Mouse (Mus musculus): ENCODE data around the gene Grik4. TPM values are rescaled to one million over a fixed set of nuclear protein-coding genes. Genes with fewer than 3 reads are reported as not detected.

Gene Grik4
- total RNA-seq, 1 experiment, result 0.22 TPM

- Histone ChIP-seq H3K36me3 (ENCODE audit: control insufficient read depth, insufficient read depth, low read length, poor library complexity, severe bottlenecking) (no peaks in the 10 kb centered on the region), H3K4me3 (ENCODE audit: insufficient read depth in 1 of 2, low read depth in 1 of 2, low read length in 2 of 2, poor library complexity in 1 of 2, severe bottlenecking in 1 of 2) (no peak overlapping the region), H3K4me1 (ENCODE audit: control insufficient read depth in 2 of 2, insufficient read depth in 2 of 2, low read length in 2 of 2, poor library complexity in 1 of 2) (no peaks in the 10 kb centered on the region), H3K27ac (ENCODE audit: insufficient read depth, low read depth, low read length, poor library complexity, severe bottlenecking) (no peak overlapping the region), H3K9ac (ENCODE audit: insufficient read depth, low read depth, low read length, poor library complexity, severe bottlenecking) (no peak overlapping the region), H3K9me3 (ENCODE audit: control insufficient read depth, insufficient read depth, low read depth, low read length) (no peaks in the 10 kb centered on the region)
- no peak for TF ChIP-seq HCFC1 (IDR thresholded peaks at IDR 0.05; ENCODE audit: borderline replicate concordance, insufficient read depth, low read length)
- no peak for TF ChIP-seq CHD2 (IDR thresholded peaks at IDR 0.05; ENCODE audit: low read depth, low read length)
- TF ChIP-seq MAFK (IDR thresholded peaks at IDR 0.05; ENCODE audit: insufficient read depth, low read depth, low read length), result no peak
- TF ChIP-seq ZNF384 (IDR thresholded peaks at IDR 0.05; ENCODE audit: low read depth, low read length), result no peak
- TF ChIP-seq ZC3H11A (IDR thresholded peaks at IDR 0.05; ENCODE audit: borderline replicate concordance, low read depth, low read length), result no peak
- no peak for DNase-seq (ENCODE audit: low read depth, low spot score)
- in situ Hi-C loops (cut with MboI; ENCODE audit: low sequenced_read_pairs in 2 of 2, unreplicated experiment in 2 of 2), result no loop called here
Observed at GRCm38 (mm10) chr9:42921830-42922229, 22.5 kb downstream of the Grik4 start.

DNA sequence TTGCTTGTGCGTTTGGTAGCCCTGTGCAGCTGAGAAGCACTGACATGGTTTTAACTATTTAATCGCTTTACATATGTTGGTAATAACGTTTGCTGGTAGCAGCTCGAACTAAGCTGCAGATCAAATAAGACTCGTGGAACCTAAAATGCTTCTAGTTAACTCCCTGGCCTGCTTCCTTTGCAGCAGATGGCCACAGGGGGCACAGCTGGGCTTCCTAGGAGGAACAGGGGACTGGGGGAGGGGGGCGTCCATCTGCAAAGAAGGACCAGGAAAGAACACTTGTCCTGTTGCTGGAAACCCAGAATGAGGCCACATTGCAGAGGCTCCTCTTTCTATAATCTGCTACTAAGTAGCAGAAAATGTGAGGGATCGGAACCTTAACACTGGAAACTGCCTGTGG lies 24.1 kb downstream of the Grik4 start:
- TF ChIP-seq MAFK (IDR thresholded peaks at IDR 0.05; ENCODE audit: insufficient read depth, low read depth, low read length) (no peak), CHD2 (IDR thresholded peaks at IDR 0.05; ENCODE audit: low read depth, low read length) (no peak), ZNF384 (IDR thresholded peaks at IDR 0.05; ENCODE audit: low read depth, low read length) (no peak), ZC3H11A (IDR thresholded peaks at IDR 0.05; ENCODE audit: borderline replicate concordance, low read depth, low read length) (no peak), HCFC1 (IDR thresholded peaks at IDR 0.05; ENCODE audit: borderline replicate concordance, insufficient read depth, low read length) (no peak)
- Histone ChIP-seq H3K9me3 (ENCODE audit: control insufficient read depth, insufficient read depth, low read depth, low read length) (no peaks in the 10 kb centered on the region), H3K4me3 (ENCODE audit: insufficient read depth in 1 of 2, low read depth in 1 of 2, low read length in 2 of 2, poor library complexity in 1 of 2, severe bottlenecking in 1 of 2) (no peak overlapping the region), H3K27ac (ENCODE audit: insufficient read depth, low read depth, low read length, poor library complexity, severe bottlenecking) (no peak overlapping the region), H3K9ac (ENCODE audit: insufficient read depth, low read depth, low read length, poor library complexity, severe bottlenecking) (no peak overlapping the region), H3K4me1 (ENCODE audit: control insufficient read depth in 2 of 2, insufficient read depth in 2 of 2, low read length in 2 of 2, poor library complexity in 1 of 2) (no peaks in the 10 kb centered on the region), H3K36me3 (ENCODE audit: control insufficient read depth, insufficient read depth, low read length, poor library complexity, severe bottlenecking) (no peaks in the 10 kb centered on the region)
- in situ Hi-C loops (cut with MboI; ENCODE audit: low sequenced_read_pairs in 2 of 2, unreplicated experiment in 2 of 2), result no loop called here
- no peak for DNase-seq (ENCODE audit: low read depth, low spot score)

DNA sequence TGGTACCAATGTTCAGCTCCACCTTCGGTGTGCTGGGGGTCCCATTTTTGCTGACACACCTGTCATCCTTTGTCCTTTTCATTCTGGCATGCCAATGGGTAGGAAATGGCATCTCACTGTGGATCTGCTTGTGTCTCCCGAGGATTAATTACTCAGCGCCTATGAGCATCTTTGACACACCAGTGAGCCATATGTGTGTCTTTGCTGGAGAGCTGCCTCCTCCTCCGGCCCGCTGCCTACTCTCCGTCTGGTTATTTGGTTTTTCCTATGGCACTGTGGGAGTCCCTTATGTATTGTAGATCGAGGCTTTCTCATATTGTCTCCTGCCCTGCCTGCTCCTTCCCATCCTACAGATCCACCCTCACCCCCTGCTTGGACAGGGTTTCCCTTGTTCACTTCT lies 26.4 kb downstream of the Grik4 start:
- in situ Hi-C loops (cut with MboI; ENCODE audit: low sequenced_read_pairs in 2 of 2, unreplicated experiment in 2 of 2), result no loop called here
- TF ChIP-seq HCFC1 (IDR thresholded peaks at IDR 0.05; ENCODE audit: borderline replicate concordance, insufficient read depth, low read length), result no peak
- no peak for TF ChIP-seq MAFK (IDR thresholded peaks at IDR 0.05; ENCODE audit: insufficient read depth, low read depth, low read length)
- TF ChIP-seq CHD2 (IDR thresholded peaks at IDR 0.05; ENCODE audit: low read depth, low read length), result no peak
- no peak for TF ChIP-seq ZNF384 (IDR thresholded peaks at IDR 0.05; ENCODE audit: low read depth, low read length)
- TF ChIP-seq ZC3H11A (IDR thresholded peaks at IDR 0.05; ENCODE audit: borderline replicate concordance, low read depth, low read length), result no peak
- no peak overlapping the region for H3K4me3 ChIP-seq (ENCODE audit: insufficient read depth in 1 of 2, low read depth in 1 of 2, low read length in 2 of 2, poor library complexity in 1 of 2, severe bottlenecking in 1 of 2)
- DNase-seq (ENCODE audit: low read depth, low spot score), result no peak
- no peaks in the 10 kb centered on the region for H3K4me1 ChIP-seq (ENCODE audit: control insufficient read depth in 2 of 2, insufficient read depth in 2 of 2, low read length in 2 of 2, poor library complexity in 1 of 2)
- no peaks in the 10 kb centered on the region for H3K9me3 ChIP-seq (ENCODE audit: control insufficient read depth, insufficient read depth, low read depth, low read length)
- no peak overlapping the region for H3K27ac ChIP-seq (ENCODE audit: insufficient read depth, low read depth, low read length, poor library complexity, severe bottlenecking)
- no peak overlapping the region for H3K9ac ChIP-seq (ENCODE audit: insufficient read depth, low read depth, low read length, poor library complexity, severe bottlenecking)
- H3K36me3 ChIP-seq (ENCODE audit: control insufficient read depth, insufficient read depth, low read length, poor library complexity, severe bottlenecking), result no peaks in the 10 kb centered on the region

DNA sequence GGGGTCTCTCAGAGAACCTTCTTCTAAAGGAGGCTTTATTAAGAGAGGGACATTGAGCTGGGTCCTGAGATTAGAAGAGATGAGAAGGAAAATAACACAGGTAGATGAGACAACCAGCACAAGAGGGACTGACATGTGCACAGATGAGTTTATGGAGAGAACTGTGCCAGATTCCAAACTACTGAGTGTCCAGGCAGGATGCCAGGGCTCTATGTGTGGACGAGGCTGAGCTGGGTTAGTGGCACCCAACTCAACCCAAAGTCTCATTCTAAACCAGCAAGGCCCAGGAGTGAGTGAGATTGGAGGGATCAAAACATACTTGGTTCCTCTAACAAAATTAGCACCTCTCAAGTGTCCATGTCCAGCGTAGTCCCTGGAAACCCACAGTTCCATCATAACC lies 31.1 kb downstream of the Grik4 start:
- in situ Hi-C loops (cut with MboI; ENCODE audit: low sequenced_read_pairs in 2 of 2, unreplicated experiment in 2 of 2), result no loop called here

More for the DNA sequence above, 31.1 kb downstream of the Grik4 start:
- no peak overlapping the region for H3K9ac ChIP-seq (ENCODE audit: insufficient read depth, low read depth, low read length, poor library complexity, severe bottlenecking)
- no peak for DNase-seq (ENCODE audit: low read depth, low spot score)
- no peak for TF ChIP-seq HCFC1 (IDR thresholded peaks at IDR 0.05; ENCODE audit: borderline replicate concordance, insufficient read depth, low read length)
- TF ChIP-seq MAFK (IDR thresholded peaks at IDR 0.05; ENCODE audit: insufficient read depth, low read depth, low read length), result no peak
- no peak for TF ChIP-seq ZNF384 (IDR thresholded peaks at IDR 0.05; ENCODE audit: low read depth, low read length)
- no peak for TF ChIP-seq CHD2 (IDR thresholded peaks at IDR 0.05; ENCODE audit: low read depth, low read length)
- no peak for TF ChIP-seq ZC3H11A (IDR thresholded peaks at IDR 0.05; ENCODE audit: borderline replicate concordance, low read depth, low read length)
- H3K27ac ChIP-seq (ENCODE audit: insufficient read depth, low read depth, low read length, poor library complexity, severe bottlenecking), result no peak overlapping the region
- H3K4me1 ChIP-seq (ENCODE audit: control insufficient read depth in 2 of 2, insufficient read depth in 2 of 2, low read length in 2 of 2, poor library complexity in 1 of 2), result no peaks in the 10 kb centered on the region
- H3K36me3 ChIP-seq (ENCODE audit: control insufficient read depth, insufficient read depth, low read length, poor library complexity, severe bottlenecking), result no peaks in the 10 kb centered on the region
- H3K9me3 ChIP-seq (ENCODE audit: control insufficient read depth, insufficient read depth, low read depth, low read length), result no peaks in the 10 kb centered on the region
- H3K4me3 ChIP-seq (ENCODE audit: insufficient read depth in 1 of 2, low read depth in 1 of 2, low read length in 2 of 2, poor library complexity in 1 of 2, severe bottlenecking in 1 of 2), result no peak overlapping the region
